Mouse (Mus musculus) megakaryocyte, adult 5-6 weeks (primary cell): ENCODE measurements around the gene Dirc2. TPM values are rescaled to one million over a fixed set of nuclear protein-coding genes. Genes with fewer than 3 reads are reported as not detected.

Experiments
- ATAC-seq: 2 replicates; pipeline ENCODE4 v1.8.0; 2016; ENCODE audit warnings: mild to moderate bottlenecking, inconsistent platforms; ENCODE audit not compliant: poor library complexity, severe bottlenecking
- total RNA-seq, 2 experiments: library from RNA; stranded (forward) in 1 of 2; stranded (reverse) in 1 of 2; fragments of 153-499, 151-499 nt in 1 of 2; fragments of 221-1000, 200-1000 nt in 1 of 2; gene quantifications; 2 replicates each; pipeline versions ENCODE4 v1.2.3 to v1.2.4; 2015 to 2017

Gene Dirc2
- total RNA-seq, 2 experiments from 2014 or later, result 13.0 to 23.2 TPM

DNA sequence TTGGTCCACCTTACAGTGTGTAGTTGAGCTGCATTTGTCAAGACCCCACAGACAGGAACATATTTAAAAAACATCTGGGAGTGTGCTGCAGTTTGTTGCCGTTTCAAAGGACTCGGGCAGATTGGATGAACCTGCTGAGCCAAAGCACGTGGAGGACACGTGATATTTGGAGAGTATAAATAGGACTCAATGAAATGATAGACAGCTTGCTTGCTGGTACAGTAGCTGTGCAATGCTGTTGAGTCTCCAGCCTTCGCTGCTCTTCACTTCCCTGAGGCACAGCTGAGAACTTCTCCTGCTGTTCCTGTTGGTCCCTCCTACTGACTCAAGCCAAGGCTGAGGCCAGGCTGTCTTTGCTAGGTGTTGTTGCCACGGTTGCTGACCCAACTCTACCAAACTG, 28.2 kb downstream of the Dirc2 start:
- no peak for ATAC-seq

DNA sequence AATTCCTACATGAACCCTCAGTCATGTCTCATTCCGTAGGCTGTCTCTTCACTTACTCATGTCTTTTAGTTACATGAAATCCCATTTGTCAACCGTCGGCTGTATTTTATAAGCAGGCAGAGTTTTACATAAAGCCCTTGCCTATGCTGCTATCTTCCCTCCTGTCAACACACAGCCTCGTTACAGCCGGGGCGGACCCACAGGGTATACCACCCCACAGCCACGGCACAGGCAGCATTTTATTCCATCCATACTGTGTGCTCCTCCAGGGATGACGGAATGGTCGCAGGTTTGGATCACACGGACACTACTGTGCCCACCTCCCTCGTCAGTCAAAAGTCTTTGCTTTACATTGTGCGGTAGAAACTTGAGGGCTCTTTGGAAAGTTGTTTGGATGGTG, 28.8 kb downstream of the Dirc2 start:
- no peak for ATAC-seq

GRCm38 (mm10) chr16:35739548-35739947, 29.6 kb downstream of the Dirc2 start:
- peak; percentile 76 for ATAC-seq

GRCm38 (mm10) chr16:35738096-35738767, 30.9 kb downstream of the Dirc2 start:
- ATAC-seq, result no peak

DNA sequence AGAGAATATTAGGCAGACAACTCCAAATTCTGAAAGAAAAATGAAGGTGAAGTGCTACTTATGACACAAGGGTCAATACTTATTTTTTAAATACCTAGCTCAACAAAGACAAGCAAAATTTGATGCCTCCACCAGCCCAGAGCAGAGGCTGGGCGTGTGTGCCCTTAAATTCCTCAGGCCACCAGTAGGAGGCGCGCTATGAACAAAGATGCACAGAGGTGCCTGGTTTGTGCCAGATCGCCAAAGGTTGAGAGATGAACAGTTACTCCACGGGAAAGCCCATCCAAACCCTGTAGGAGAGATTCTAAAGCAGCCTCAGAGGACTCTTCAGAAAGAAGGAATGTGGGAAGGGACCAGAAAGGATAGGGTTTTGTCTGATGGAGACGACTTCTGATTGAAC, 35.1 kb downstream of the Dirc2 start:
- peak; percentile 93 for ATAC-seq

- no peak for ATAC-seq
Measured at GRCm38 (mm10) chr16:35732096-35732495, 37.1 kb downstream of the Dirc2 start.

DNA sequence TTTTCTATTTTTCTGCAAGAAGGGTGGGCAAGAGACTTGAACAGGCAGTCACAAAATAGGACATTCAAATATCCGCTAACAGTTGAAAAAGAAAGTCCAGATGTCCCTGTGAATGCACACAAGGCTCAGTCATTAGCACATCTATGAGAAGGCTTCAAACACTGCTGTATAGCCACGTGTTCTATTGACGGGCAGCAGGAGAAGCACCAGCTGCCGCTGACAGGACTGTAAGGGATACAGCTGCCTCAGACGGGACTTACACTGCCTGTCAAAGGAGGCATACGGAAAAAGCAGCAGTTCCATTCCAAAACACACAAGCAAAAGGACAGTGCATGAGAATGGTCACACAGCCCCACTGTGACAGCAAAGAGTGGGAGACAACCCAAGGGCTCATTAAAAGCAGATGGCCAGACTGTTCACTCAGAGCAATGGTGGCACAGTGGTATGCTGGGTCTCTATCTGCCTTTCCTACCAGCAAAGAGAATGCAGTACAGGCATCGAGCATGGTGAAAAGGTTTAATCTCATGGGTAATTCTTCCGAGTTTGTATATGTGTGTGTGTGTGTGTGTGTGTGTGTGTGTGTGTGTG, 39.9 kb downstream of the Dirc2 start:
- ATAC-seq, result no peak

- ATAC-seq, result no peak
Measured at GRCm38 (mm10) chr16:35726601-35727000, 42.6 kb downstream of the Dirc2 start.

GRCm38 (mm10) chr16:35724561-35724960, 44.6 kb downstream of the Dirc2 start:
- ATAC-seq, result no peak

GRCm38 (mm10) chr16:35717761-35718160, 51.4 kb downstream of the Dirc2 start:
- ATAC-seq, result no peak

GRCm38 (mm10) chr16:35716257-35716656, 52.9 kb downstream of the Dirc2 start:
- no peak for ATAC-seq

DNA sequence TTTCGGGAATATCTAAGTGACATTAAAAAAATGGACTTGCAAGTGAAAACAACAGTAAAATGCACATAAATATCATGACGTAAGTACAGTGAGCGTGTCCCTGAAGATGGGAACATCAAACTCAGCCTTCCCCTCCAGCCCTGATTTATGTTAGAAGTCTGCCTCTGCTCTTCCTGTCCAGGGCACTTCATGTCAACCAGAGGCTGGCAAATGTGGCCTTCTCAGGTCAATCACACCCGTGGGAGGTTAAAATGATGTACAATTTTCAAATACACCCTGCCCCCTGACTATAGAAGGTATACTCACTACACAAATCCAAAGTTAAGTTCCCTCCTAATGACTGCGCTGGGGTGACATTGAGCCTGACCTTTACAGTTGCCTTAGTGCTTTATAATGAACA, 53.4 kb downstream of the Dirc2 start:
- ATAC-seq, result no peak

DNA sequence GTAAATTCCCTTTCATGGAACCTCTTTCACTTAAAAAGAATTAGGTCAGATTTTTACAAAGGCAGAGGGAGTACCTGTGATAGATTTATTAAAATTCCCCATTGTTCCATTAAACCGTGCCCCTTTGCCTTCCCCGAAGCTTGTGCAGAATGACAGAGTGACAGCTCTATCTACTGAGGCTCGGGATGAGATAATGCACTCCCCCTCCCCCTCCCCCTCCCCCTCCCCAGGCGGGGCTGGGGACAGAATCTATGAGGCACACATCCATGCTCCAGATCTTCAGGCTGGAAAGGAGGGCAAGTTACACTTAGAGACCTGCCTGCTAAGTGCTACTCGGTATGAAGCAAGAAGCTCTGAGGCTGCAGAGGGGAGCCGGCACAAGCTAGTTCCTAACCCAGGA, 53.8 kb downstream of the Dirc2 start:
- no peak for ATAC-seq

DNA sequence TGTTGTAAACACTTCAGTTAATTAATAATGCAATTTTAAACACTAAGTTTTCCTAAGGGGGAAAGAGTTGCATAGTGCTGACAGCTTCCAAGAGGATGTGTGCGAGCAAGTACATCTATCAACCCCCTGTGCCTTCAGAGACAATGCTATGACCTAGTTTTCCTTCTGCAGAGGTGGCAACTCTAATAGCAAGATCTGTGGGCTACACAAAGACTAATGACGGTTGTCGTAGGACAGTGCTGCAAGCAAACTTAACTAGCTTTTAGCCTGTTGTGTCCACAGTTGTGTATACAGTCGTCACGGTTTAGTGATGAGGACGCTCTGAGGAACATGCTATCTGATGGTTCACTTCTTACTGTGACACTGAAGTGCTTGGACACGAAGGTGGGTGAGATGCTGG, 54.5 kb downstream of the Dirc2 start:
- ATAC-seq, result no peak

GRCm38 (mm10) chr16:35713606-35714005, 55.5 kb downstream of the Dirc2 start:
- ATAC-seq, result no peak

DNA sequence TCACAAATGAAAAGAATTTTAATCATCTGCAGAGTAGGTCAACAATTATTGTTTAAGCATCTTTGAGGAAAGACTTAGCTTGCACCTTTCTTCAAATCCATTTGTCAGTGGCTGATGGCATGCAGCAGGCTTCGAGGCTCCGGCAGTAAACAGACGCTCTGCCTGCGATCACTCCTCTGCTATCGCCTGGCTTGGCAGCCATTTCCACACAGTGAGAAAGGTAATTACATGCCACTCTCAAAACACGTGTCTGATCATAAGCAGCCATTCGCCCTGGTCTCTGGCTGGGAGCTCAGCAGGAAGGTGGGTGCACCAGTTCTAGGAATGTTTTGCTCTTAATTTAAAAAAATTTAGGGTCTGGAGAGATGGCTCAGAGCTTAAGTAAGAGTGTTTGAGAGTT, 58.2 kb downstream of the Dirc2 start:
- no peak for ATAC-seq

GRCm38 (mm10) chr16:35707004-35707403, 62.2 kb downstream of the Dirc2 start:
- no peak for ATAC-seq

- no peak for ATAC-seq
Measured at GRCm38 (mm10) chr16:35704796-35705195, 64.4 kb downstream of the Dirc2 start.

GRCm38 (mm10) chr16:35703763-35704679, 65.1 kb downstream of the Dirc2 start:
- ATAC-seq, result no peak

DNA sequence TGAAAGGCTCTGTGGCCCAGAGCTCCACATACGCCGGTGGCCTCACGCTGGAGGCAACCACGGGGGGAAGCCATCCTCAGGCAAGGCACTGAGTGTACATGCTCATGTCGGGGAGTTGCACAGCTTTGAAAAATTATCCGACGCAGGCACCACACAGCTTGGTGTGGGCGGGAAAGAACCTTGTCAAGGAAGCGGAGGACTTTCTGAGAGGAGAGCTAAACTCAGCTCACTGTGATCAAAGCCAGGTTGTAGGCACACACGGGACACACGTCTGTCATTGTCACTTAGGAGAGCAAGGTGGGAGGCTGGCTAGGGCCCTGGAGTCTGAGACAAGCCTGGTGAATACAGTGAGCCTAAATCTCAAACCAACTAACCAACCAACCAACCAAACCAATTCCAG, 67.3 kb downstream of the Dirc2 start:
- no peak for ATAC-seq

DNA sequence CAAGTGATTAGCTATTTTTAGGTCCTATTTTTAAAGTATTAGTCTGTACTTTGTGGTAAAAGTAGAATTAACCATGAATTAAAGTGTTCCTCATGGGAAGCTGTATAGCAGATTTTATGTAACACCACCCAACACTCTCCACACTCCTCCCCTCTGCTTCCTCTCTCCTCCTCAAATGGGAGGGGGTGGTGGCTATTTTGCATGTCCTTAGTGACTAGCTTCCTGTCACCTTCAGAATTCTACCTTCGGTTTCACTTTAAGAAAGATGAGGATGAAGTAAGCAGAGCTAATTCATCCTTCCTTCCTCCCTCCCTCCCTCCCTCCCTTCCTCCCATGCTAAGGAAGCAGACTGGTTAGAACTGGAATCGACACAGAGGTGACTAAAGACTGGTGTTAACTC, 73.1 kb downstream of the Dirc2 start:
- peak; percentile 47 for ATAC-seq
